Mouse (Mus musculus) forebrain, embryonic 11.5 days (tissue): Measurements from ENCODE around the gene Fkbp9. TPM values are rescaled to one million over a fixed set of nuclear protein-coding genes. Genes with fewer than 3 reads are reported as not detected.

ENCODE experiments used
- ATAC-seq: fragments of 200-750 bp; cut with Nextera tagmentation; replicated peaks from 2 replicates; pipeline ENCODE4 v1.8.0; 2017; ENCODE audit warnings: moderate TSS enrichment; ENCODE audit not compliant: low FRiP score
- DNase-seq: peaks from one replicate; pipeline ENCODE4 v3.0.0-alpha.2; 2017; ENCODE audit warnings: low spot score
- H3K27ac ChIP-seq: fragments of 300-500 bp; sonication (generic); 2 replicates; pipeline ENCODE4 v1.5.1; 2014; ENCODE audit warnings: low read depth, low read length
- H3K27me3 ChIP-seq: fragments of 300-500 bp; sonication (generic); 2 replicates; pipeline ENCODE4 v1.6.1; 2014; ENCODE audit warnings: mild to moderate bottlenecking, low read length, mixed read lengths; ENCODE audit not compliant: control insufficient read depth, insufficient read depth
- H3K36me3 ChIP-seq: fragments of 300-500 bp; sonication (generic); 2 replicates; pipeline ENCODE4 v1.6.1; 2014; ENCODE audit warnings: mild to moderate bottlenecking, low read length, moderate library complexity, mixed read lengths; ENCODE audit not compliant: control insufficient read depth, insufficient read depth
- H3K4me1 ChIP-seq: fragments of 300-500 bp; sonication (generic); replicated peaks from 2 replicates; pipeline ENCODE4 v1.6.1; 2014; ENCODE audit warnings: low read length, mixed read lengths; ENCODE audit not compliant: control insufficient read depth, insufficient read depth
- H3K4me2 ChIP-seq: fragments of 300-500 bp; sonication (generic); 2 replicates; pipeline ENCODE4 v1.6.1; 2014; ENCODE audit warnings: low read depth, mild to moderate bottlenecking, low read length, moderate library complexity, mixed read lengths; ENCODE audit not compliant: severe bottlenecking
- H3K4me3 ChIP-seq: fragments of 300-500 bp; sonication (generic); 2 replicates; pipeline ENCODE4 v1.5.1; 2014; ENCODE audit warnings: low read depth, low read length
- H3K9ac ChIP-seq: fragments of 300-500 bp; sonication (generic); 2 replicates; pipeline ENCODE4 v1.6.1; 2014; ENCODE audit warnings: low read length
- H3K9me3 ChIP-seq: fragments of 300-500 bp; sonication (generic); 2 replicates; pipeline ENCODE4 v1.6.1; 2016; ENCODE audit warnings: low read length, mixed read lengths; ENCODE audit not compliant: control insufficient read depth
- WGBS: fragments of 180-500 bp; shearing (Covaris S2); extraction: QIAGEN DNeasy Blood & Tissue Kit; methylation state at CpG from one replicate; pipeline ENCODE4 v1.1.7; 2014; 5-methylcytosine and 5-hydroxymethylcytosine counted together
- polyA plus RNA-seq: library from polyadenylated mRNA; unstranded; fragments of >200 nt; fragmentation: Nextera tagmentation; extraction: Ambion mirVana; gene quantifications from 2 replicates; pipeline ENCODE4 v1.2.1, GENCODE M21; 2014

Fkbp9 gene
- polyA plus RNA-seq, 1 experiment from 2014 or later, result 56.7 TPM

- ATAC-seq (0 out of 2 replicates have a peak, but pooled peaks have one; percentile 33), DNase-seq (no peak)
- no peaks in the 10 kb centered on the region for H3K9me3 ChIP-seq
- H3K27me3 ChIP-seq, result no peaks in the 10 kb centered on the region
- no peaks in the 10 kb centered on the region for H3K4me1 ChIP-seq
- WGBS, result 66% methylated on average over 3 of the region's 3 CpGs
- H3K9ac ChIP-seq, result no peak overlapping the region
- H3K27ac ChIP-seq, result no peak overlapping the region
- H3K4me3 ChIP-seq, result no peak overlapping the region
- H3K4me2 ChIP-seq, result no peak overlapping the region
- no peaks in the 10 kb centered on the region for H3K36me3 ChIP-seq
Observed at GRCm38 (mm10) chr6:56825657-56826056, 6.2 kb upstream of the Fkbp9 start.

DNA sequence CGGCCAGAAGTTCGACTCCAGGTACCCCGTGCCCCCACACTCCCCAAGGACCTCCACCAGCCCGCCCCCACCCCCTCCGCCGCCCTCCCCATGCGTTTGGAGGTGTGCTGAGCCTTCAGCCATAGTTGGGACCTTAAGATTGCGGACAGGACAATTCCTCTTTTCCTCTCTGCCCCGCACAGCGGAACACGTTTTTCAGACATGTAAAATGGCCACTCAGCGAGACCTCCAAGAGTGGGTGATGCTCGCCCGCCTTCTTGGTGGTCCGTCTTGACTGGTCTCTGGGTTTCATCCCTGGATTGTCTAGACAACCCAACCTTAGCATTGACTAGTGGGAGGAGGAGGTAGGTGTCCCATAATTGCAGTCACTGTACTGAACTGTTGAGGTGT is 543 bp downstream of the Fkbp9 start:
- Histone ChIP-seq H3K9ac (peak overlapping the region; percentile 76), H3K27me3 (no peaks in the 10 kb centered on the region), H3K4me2 (peak overlapping the region; percentile 73), H3K4me1 (no peaks in the 10 kb centered on the region), H3K27ac (no peak overlapping the region), H3K4me3 (peak overlapping the region; percentile 56), H3K9me3 (no peaks in the 10 kb centered on the region), H3K36me3 (no peaks in the 10 kb centered on the region)
- WGBS, result 3% methylated on average over 15 of the region's 15 CpGs
- DNase-seq (no peak), ATAC-seq (peak; percentile 35)

GRCm38 (mm10) chr6:56832830-56833229 is 971 bp downstream of the Fkbp9 start:
- no peak overlapping the region for H3K27ac ChIP-seq
- peak overlapping the region; percentile 56; the same call in 1 of the 2 replicates for H3K4me3 ChIP-seq
- ATAC-seq, result no peak
- no peaks in the 10 kb centered on the region for H3K9me3 ChIP-seq
- H3K27me3 ChIP-seq, result no peaks in the 10 kb centered on the region
- H3K36me3 ChIP-seq, result no peaks in the 10 kb centered on the region
- DNase-seq, result no peak
- H3K4me1 ChIP-seq, result no peaks in the 10 kb centered on the region
- no peak overlapping the region for H3K9ac ChIP-seq
- peak overlapping the region; percentile 73 for H3K4me2 ChIP-seq

GRCm38 (mm10) chr6:56834769-56835168 is 2.9 kb downstream of the Fkbp9 start:
- Histone ChIP-seq H3K27me3 (no peaks in the 10 kb centered on the region), H3K4me2 (no peak overlapping the region), H3K27ac (no peak overlapping the region), H3K9me3 (no peaks in the 10 kb centered on the region), H3K4me3 (no peak overlapping the region), H3K4me1 (no peaks in the 10 kb centered on the region), H3K9ac (no peak overlapping the region), H3K36me3 (no peaks in the 10 kb centered on the region)
- DNase-seq (no peak), ATAC-seq (no peak)
- 48% methylated on average over 5 of the region's 5 CpGs for WGBS

DNA sequence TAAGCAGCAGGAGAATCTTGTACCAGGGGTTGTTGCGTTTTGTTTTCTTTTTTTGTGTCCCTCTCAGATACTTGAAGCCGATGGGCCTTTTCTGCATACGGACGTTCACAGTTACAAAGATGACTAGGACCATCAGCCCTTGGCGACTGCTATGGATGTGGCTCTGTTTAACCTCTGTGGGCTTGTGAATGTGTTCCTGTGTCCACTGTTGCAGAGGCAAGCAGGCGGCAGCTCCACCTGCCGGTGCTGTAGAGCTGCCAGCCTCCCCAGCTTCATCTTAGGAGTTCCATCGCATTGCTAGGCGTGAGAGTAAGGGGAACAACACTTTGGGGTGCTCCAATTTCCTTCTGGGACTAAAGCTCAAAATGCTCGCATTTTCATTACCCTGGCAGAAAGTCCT is 3.7 kb downstream of the Fkbp9 start:
- ATAC-seq (no peak), DNase-seq (no peak)
- no peaks in the 10 kb centered on the region for H3K36me3 ChIP-seq
- H3K4me1 ChIP-seq, result no peaks in the 10 kb centered on the region
- H3K4me2 ChIP-seq, result no peak overlapping the region
- H3K27ac ChIP-seq, result no peak overlapping the region
- H3K9ac ChIP-seq, result no peak overlapping the region
- no peaks in the 10 kb centered on the region for H3K9me3 ChIP-seq
- H3K27me3 ChIP-seq, result no peaks in the 10 kb centered on the region
- no peak overlapping the region for H3K4me3 ChIP-seq
- 93% methylated on average over 10 of the region's 10 CpGs for WGBS

DNA sequence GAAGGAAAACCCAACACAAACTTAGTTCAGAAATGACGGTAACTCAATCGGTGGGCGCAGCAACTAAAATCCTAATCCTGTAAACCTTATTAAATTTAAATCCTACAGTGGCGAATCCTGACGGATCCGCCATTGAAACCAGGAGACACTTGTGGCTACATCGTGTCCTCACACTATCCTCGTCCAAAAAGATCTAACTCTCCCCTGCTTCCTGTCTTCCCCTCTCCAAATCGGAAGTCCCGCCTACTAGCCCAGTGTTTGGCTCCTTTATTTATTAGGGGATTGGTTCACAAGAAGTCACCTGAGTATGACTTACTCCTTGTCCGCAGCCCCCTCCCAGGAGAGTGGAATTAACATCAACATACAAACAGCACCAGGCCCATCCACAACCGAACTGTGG is 5.3 kb downstream of the Fkbp9 start:
- 95% methylated on average over 12 of the region's 12 CpGs for WGBS
- no peak for ATAC-seq
- no peaks in the 10 kb centered on the region for H3K36me3 ChIP-seq

DNA sequence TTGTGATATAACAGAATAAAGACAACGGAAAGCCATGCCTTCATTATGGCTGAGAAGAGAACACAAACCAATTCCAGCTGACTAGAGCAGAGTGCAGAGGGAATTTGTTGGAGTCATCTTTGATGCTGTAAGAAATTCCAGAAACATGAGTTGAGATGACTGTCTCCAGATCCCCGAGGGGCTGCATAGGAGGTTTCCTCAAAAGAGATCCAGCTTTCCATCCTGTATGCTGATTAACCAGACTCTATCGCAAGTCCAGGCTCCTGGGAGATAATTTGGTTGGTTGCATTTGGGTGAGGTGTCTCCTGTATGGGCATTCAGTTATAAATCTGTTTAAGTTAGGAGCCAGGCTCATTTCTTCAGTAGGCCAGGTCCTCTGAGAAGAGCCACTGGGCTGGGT is 5.8 kb downstream of the Fkbp9 start:
- no peak overlapping the region for H3K4me2 ChIP-seq
- no peaks in the 10 kb centered on the region for H3K4me1 ChIP-seq
- no peaks in the 10 kb centered on the region for H3K27me3 ChIP-seq
- no peaks in the 10 kb centered on the region for H3K36me3 ChIP-seq
- DNase-seq, result no peak
- no peaks in the 10 kb centered on the region for H3K9me3 ChIP-seq
- H3K27ac ChIP-seq, result no peak overlapping the region
- H3K9ac ChIP-seq, result no peak overlapping the region
- H3K4me3 ChIP-seq, result no peak overlapping the region
- 92% methylated on average over 3 of the region's 3 CpGs for WGBS
- no peak for ATAC-seq

More for the DNA sequence above, 5.3 kb downstream of the Fkbp9 start:
- Histone ChIP-seq H3K4me1 (no peaks in the 10 kb centered on the region), H3K27me3 (no peaks in the 10 kb centered on the region), H3K4me2 (no peak overlapping the region), H3K27ac (no peak overlapping the region), H3K9me3 (no peaks in the 10 kb centered on the region), H3K4me3 (no peak overlapping the region), H3K9ac (no peak overlapping the region)
- no peak for DNase-seq

DNA sequence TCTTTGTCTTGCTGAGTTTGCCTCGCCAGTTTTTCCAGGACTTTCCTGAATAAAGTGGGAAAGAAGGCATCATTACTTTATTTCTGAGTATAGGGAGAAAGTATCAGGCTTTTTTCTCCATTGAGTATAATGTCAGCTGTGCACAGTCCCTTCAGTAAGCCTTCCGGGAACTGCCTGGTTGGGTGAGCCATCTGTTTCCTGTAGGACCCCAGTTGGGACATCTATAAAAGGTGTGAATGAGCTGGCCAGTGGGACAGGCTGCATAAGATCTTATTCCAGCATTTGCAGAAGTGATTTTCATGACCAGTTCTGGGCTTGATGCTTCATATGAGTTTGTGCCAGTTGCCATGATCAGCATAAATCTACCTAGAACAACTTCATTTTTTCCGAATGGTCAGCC is 11.4 kb downstream of the Fkbp9 start:
- Histone ChIP-seq H3K36me3 (no peaks in the 10 kb centered on the region), H3K4me2 (no peak overlapping the region), H3K4me1 (no peaks in the 10 kb centered on the region), H3K27ac (no peak overlapping the region), H3K9ac (no peak overlapping the region), H3K9me3 (no peaks in the 10 kb centered on the region), H3K27me3 (no peaks in the 10 kb centered on the region), H3K4me3 (no peak overlapping the region)
- no peak for DNase-seq
- ATAC-seq, result no peak
- WGBS, result 89% methylated on average over 3 of the region's 3 CpGs

DNA sequence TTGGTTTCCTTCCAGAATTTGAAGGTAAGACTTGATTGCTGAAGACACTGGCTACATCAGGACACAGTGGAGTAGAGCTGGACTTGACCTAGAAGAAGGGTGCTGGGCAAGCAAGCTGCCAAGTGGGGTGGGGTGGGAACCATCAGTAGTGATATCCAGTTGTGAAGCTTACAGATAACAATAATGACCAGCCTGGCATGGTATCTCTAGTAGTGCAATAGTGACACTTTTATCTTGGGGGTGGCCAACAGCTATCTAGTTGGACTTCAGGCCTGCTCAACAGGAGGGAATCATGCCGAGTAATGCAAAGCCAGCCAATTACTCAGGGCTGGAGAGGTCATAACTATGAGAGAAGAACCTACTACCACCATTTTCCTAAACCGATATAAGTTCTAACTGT is 12.5 kb downstream of the Fkbp9 start:
- Histone ChIP-seq H3K9me3 (no peaks in the 10 kb centered on the region), H3K36me3 (no peaks in the 10 kb centered on the region), H3K4me1 (no peaks in the 10 kb centered on the region), H3K4me2 (no peak overlapping the region), H3K27me3 (no peaks in the 10 kb centered on the region), H3K9ac (no peak overlapping the region), H3K4me3 (no peak overlapping the region), H3K27ac (no peak overlapping the region)
- no peak for ATAC-seq
- DNase-seq, result no peak
- 93% methylated on average over 2 of the region's 2 CpGs for WGBS
